In the genomic region with DNA sequence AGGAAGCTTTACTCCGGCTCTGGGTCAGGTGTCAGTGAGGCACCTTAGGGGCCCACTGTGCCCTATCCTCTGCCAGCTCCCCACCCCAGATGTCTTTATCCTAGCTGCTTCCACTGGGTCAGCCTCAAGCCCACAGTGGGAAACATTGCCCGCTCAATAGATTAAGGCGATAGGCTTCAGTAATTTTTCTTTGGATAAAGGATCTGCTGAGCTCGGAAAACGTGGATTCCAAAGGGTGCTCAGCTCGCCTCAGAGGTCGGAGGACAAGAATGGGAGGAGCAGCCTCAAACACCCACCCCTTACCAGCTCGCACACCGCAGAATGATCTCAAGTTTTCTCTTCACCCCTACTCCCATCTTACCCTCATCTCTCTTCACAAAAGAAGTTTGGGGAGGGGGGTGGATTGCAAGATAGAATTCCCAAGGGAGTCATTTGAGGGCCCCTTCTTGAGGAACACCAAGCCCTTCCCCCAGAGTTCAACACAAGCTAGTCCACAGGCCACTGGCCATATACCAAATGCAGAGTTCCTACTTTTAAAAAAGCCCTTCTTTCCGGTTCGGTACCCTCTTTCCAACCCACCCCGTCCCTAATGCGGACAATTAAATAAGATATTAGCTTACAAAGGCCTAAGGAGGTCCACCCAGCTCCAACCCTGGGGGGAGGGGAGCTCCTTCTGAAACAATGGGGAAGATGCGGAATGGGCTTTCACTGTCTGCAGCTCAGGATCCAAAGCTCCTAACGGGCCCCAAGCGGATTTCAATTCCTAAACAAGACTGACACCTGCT, we compare ENCODE assay signal across 8 mouse cellular contexts. TPM values are rescaled to one million over a fixed set of nuclear protein-coding genes. Genes with fewer than 3 reads are reported as not detected.
DNase-seq lines count a peak whose midpoint lies in the region; ATAC-seq and TF ChIP-seq lines count a peak whose summit lies in the region.

No protein-coding gene starts in this region.

- TF ChIP-seq EP300 in heart, adult 2 months (IDR thresholded peaks at IDR 0.05; ENCODE audit: insufficient read depth, low read depth, low read length): no peak

- H3K4me2 ChIP-seq in forebrain, embryonic 15.5 days (replicated peaks): peak overlapping the region; percentile 57
- peak overlapping the region; percentile 93 for H3K4me2 ChIP-seq in kidney, embryonic 14.5 days (replicated peaks; ENCODE audit: low read depth, low read length)
- peak overlapping the region; percentile 82 for H3K4me2 ChIP-seq in midbrain, embryonic 12.5 days (replicated peaks)

- H3K27me3 ChIP-seq in heart, adult 2 months (ENCODE audit: control insufficient read depth, insufficient read depth, low read length): no peaks in the 10 kb centered on the region; the same call in 1 of the 2 replicates
- no peaks in the 10 kb centered on the region for H3K27me3 ChIP-seq in forebrain, embryonic 15.5 days
- H3K27me3 ChIP-seq in kidney, embryonic 14.5 days (ENCODE audit: control insufficient read depth, insufficient read depth, low read length): no peaks in the 10 kb centered on the region
- no peaks in the 10 kb centered on the region for H3K27me3 ChIP-seq in midbrain, embryonic 12.5 days

- H3K9me3 ChIP-seq in forebrain, embryonic 15.5 days: no peaks in the 10 kb centered on the region
- H3K9me3 ChIP-seq in kidney, embryonic 14.5 days (ENCODE audit: control insufficient read depth, low read length): peaks cover 10% of the 10 kb centered on the region; the same call in 1 of the 2 replicates
- no peaks in the 10 kb centered on the region for H3K9me3 ChIP-seq in midbrain, embryonic 12.5 days

- TF ChIP-seq POLR2A in heart, adult 2 months (IDR thresholded peaks at IDR 0.05; ENCODE audit: insufficient read depth, low read depth, low read length): no peak

- H3K36me3 ChIP-seq in heart, adult 2 months (ENCODE audit: control insufficient read depth, insufficient read depth, low read length): no peaks in the 10 kb centered on the region
- peaks cover 28% of the 10 kb centered on the region for H3K36me3 ChIP-seq in forebrain, embryonic 15.5 days
- peaks cover 33% of the 10 kb centered on the region for H3K36me3 ChIP-seq in kidney, embryonic 14.5 days (ENCODE audit: control insufficient read depth, insufficient read depth, low read length)
- H3K36me3 ChIP-seq in midbrain, embryonic 12.5 days: peaks cover 43% of the 10 kb centered on the region

- H3K27ac ChIP-seq in heart, adult 2 months: no peak overlapping the region
- no peak overlapping the region for H3K27ac ChIP-seq in brown adipose tissue, adult 24 weeks (replicated peaks; ENCODE audit: low read depth, low read length)
- H3K27ac ChIP-seq in forebrain, embryonic 15.5 days (replicated peaks): peak overlapping the region; percentile 95
- peak overlapping the region; percentile 93 for H3K27ac ChIP-seq in kidney, embryonic 14.5 days (ENCODE audit: low read depth, low read length)
- H3K27ac ChIP-seq in midbrain, embryonic 12.5 days (replicated peaks): peak overlapping the region; percentile 95

- peak overlapping the region; percentile 45 for H3K9ac ChIP-seq in heart, adult 2 months (ENCODE audit: low read depth, low read length)
- H3K9ac ChIP-seq in forebrain, embryonic 15.5 days (replicated peaks): peak overlapping the region; percentile 89
- H3K9ac ChIP-seq in kidney, embryonic 14.5 days (ENCODE audit: low read depth, low read length): peak overlapping the region; percentile 80
- peak overlapping the region; percentile 96 for H3K9ac ChIP-seq in midbrain, embryonic 12.5 days (replicated peaks)

- H3K4me3 ChIP-seq in heart, adult 2 months: peak overlapping the region; percentile 77
- peak overlapping the region; percentile 86 for H3K4me3 ChIP-seq in brown adipose tissue, adult 24 weeks (ENCODE audit: insufficient read depth, low read depth, low read length)
- peak overlapping the region; percentile 95 for H3K4me3 ChIP-seq in forebrain, embryonic 15.5 days
- peak overlapping the region; percentile 68 for H3K4me3 ChIP-seq in kidney, embryonic 14.5 days (ENCODE audit: low read length)
- H3K4me3 ChIP-seq in midbrain, embryonic 12.5 days: peak overlapping the region; percentile 79

- DNase-seq in heart, adult 2 months: peak in 1 of 2 experiments; percentile 14
- no peak for DNase-seq in heart, postnatal 25 days (ENCODE audit: low spot score)
- no peak for DNase-seq in left cerebral cortex, adult 8-10 months (ENCODE audit: low spot score in 2 of 2)
- no peak for DNase-seq in natural killer cell, adult 2 months (ENCODE audit: low spot score in 2 of 2)

- intact Hi-C loops in heart, adult 2 months (cut with DNase I): no loop called here
- intact Hi-C loops in heart, postnatal 25 days (cut with DNase I): loop anchor here (2.0 kb wide), 1 partner anchor 20 kb away; no protein-coding TSS in a partner anchor

- 0 out of 2 replicates have a peak, but pooled peaks cover 2% of the 10 kb centered on the region for H3K79me2 ChIP-seq in heart, adult 2 months (replicated peaks; ENCODE audit: control insufficient read depth, insufficient read depth, low read length)

- peaks cover 1% of the 10 kb centered on the region; the same call in 1 of the 2 replicates for H3K4me1 ChIP-seq in heart, adult 2 months (ENCODE audit: control insufficient read depth, insufficient read depth, low read length)
- H3K4me1 ChIP-seq in brown adipose tissue, adult 24 weeks (ENCODE audit: control insufficient read depth, insufficient read depth, insufficient read length, low read length): no peaks in the 10 kb centered on the region
- peaks cover 54% of the 10 kb centered on the region for H3K4me1 ChIP-seq in forebrain, embryonic 15.5 days
- H3K4me1 ChIP-seq in kidney, embryonic 14.5 days (ENCODE audit: control insufficient read depth, insufficient read depth, low read length): peaks cover 16% of the 10 kb centered on the region; the same call in 1 of the 2 replicates
- H3K4me1 ChIP-seq in midbrain, embryonic 12.5 days: peaks cover 53% of the 10 kb centered on the region

- ATAC-seq in forebrain, embryonic 15.5 days (replicated peaks): peak; percentile 78
- ATAC-seq in kidney, embryonic 14.5 days (ENCODE audit: low FRiP score, low TSS enrichment): peak; percentile 90
- ATAC-seq in midbrain, embryonic 12.5 days (ENCODE audit: low FRiP score, low read depth): peak; percentile 83

- TF ChIP-seq CTCF in heart, adult 2 months (IDR thresholded peaks at IDR 0.05): no peak

- 22% methylated on average over 16 of the region's 16 CpGs for WGBS in heart, adult 2 months
- 3% methylated on average over 16 of the region's 16 CpGs for WGBS in forebrain, embryonic 15.5 days
- WGBS in kidney, embryonic 14.5 days: 5% methylated on average over 16 of the region's 16 CpGs
- 2% methylated on average over 16 of the region's 16 CpGs for WGBS in midbrain, embryonic 12.5 days

RNA-seq across cellular contexts. Expression of a gene that starts 11.7 kb away (rescaled TPM):
- total RNA-seq in heart, adult 2 months (2021): 10 to 100 TPM; 17.8 to 20.4 TPM
- 15.7 and 19.4 TPM in 2 replicates for polyA plus RNA-seq in heart, adult 2 months (2012; rRNA removed)
- 10 to 100 TPM; 14.3 to 17.8 TPM for total RNA-seq in heart, postnatal 25 days (2021)
- 10.4 and 17.8 TPM in 2 replicates for polyA plus RNA-seq in brown adipose tissue, adult 24 weeks (2012; ENCODE audit: insufficient read depth, insufficient read length, missing spikeins)
- 51.4 and 57.1 TPM in 2 replicates for polyA plus RNA-seq in forebrain, embryonic 15.5 days (2015; fragmentation: Nextera tagmentation; extraction: Ambion mirVana)
- polyA plus RNA-seq in kidney, embryonic 14.5 days (2014; fragmentation: Nextera tagmentation; extraction: Ambion mirVana): 40.3 and 53.7 TPM in 2 replicates
- polyA plus RNA-seq in midbrain, embryonic 12.5 days (2016; fragmentation: Nextera tagmentation; extraction: Ambion mirVana): 58.8 and 62.1 TPM in 2 replicates
- 10 to 100 TPM; 30.0 to 35.0 (median 32.4) TPM for total RNA-seq in left cerebral cortex, adult 8-10 months (2022)

RNA-seq across cellular contexts. Expression of a gene that starts 11.9 kb away (rescaled TPM):
- total RNA-seq in heart, adult 2 months (2021): 1 to 10 TPM in 1 of 2 experiments, under 1 TPM in 1; 0.98 to 2.0 TPM
- 1.6 and 2.3 TPM in 2 replicates for polyA plus RNA-seq in heart, adult 2 months (2012; rRNA removed)
- 1 to 10 TPM; 1.4 to 1.8 TPM for total RNA-seq in heart, postnatal 25 days (2021)
- 0.52 and 0.92 TPM in 2 replicates for polyA plus RNA-seq in brown adipose tissue, adult 24 weeks (2012; ENCODE audit: insufficient read depth, insufficient read length, missing spikeins)
- polyA plus RNA-seq in forebrain, embryonic 15.5 days (2015; fragmentation: Nextera tagmentation; extraction: Ambion mirVana): 29.6 and 31.7 TPM in 2 replicates
- polyA plus RNA-seq in kidney, embryonic 14.5 days (2014; fragmentation: Nextera tagmentation; extraction: Ambion mirVana): 20.4 and 46.2 TPM in 2 replicates
- 70.3 and 77.6 TPM in 2 replicates for polyA plus RNA-seq in midbrain, embryonic 12.5 days (2016; fragmentation: Nextera tagmentation; extraction: Ambion mirVana)
- total RNA-seq in left cerebral cortex, adult 8-10 months (2022): 10 to 100 TPM; 36.6 to 43.7 (median 40.9) TPM

RNA-seq across cellular contexts. Expression of a gene that starts 37.3 kb away (rescaled TPM):
- total RNA-seq in heart, adult 2 months (2021): 1 to 10 TPM; 4.8 to 5.2 TPM
- 6.9 and 10.1 TPM in 2 replicates for polyA plus RNA-seq in heart, adult 2 months (2012; rRNA removed)
- 1 to 10 TPM; 4.2 to 5.2 TPM for total RNA-seq in heart, postnatal 25 days (2021)
- 12.4 and 21.4 TPM in 2 replicates for polyA plus RNA-seq in brown adipose tissue, adult 24 weeks (2012; ENCODE audit: insufficient read depth, insufficient read length, missing spikeins)
- 44.4 and 44.8 TPM in 2 replicates for polyA plus RNA-seq in forebrain, embryonic 15.5 days (2015; fragmentation: Nextera tagmentation; extraction: Ambion mirVana)
- 20.6 and 22.6 TPM in 2 replicates for polyA plus RNA-seq in kidney, embryonic 14.5 days (2014; fragmentation: Nextera tagmentation; extraction: Ambion mirVana)
- polyA plus RNA-seq in midbrain, embryonic 12.5 days (2016; fragmentation: Nextera tagmentation; extraction: Ambion mirVana): 38.5 and 45.8 TPM in 2 replicates
- 10 to 100 TPM; 34.9 to 41.4 (median 38.6) TPM for total RNA-seq in left cerebral cortex, adult 8-10 months (2022)

RNA-seq across cellular contexts. Expression of a gene that starts 37.7 kb away (rescaled TPM):
- total RNA-seq in heart, adult 2 months (2021): 10 to 100 TPM; 32.8 to 37.5 TPM
- polyA plus RNA-seq in heart, adult 2 months (2012; rRNA removed): 23.3 and 41.1 TPM in 2 replicates
- 10 to 100 TPM; 33.0 to 37.6 TPM for total RNA-seq in heart, postnatal 25 days (2021)
- 10.3 and 13.9 TPM in 2 replicates for polyA plus RNA-seq in brown adipose tissue, adult 24 weeks (2012; ENCODE audit: insufficient read depth, insufficient read length, missing spikeins)
- 59.5 and 62.9 TPM in 2 replicates for polyA plus RNA-seq in forebrain, embryonic 15.5 days (2015; fragmentation: Nextera tagmentation; extraction: Ambion mirVana)
- 34.9 and 54.7 TPM in 2 replicates for polyA plus RNA-seq in kidney, embryonic 14.5 days (2014; fragmentation: Nextera tagmentation; extraction: Ambion mirVana)
- 53.0 and 54.2 TPM in 2 replicates for polyA plus RNA-seq in midbrain, embryonic 12.5 days (2016; fragmentation: Nextera tagmentation; extraction: Ambion mirVana)
- total RNA-seq in left cerebral cortex, adult 8-10 months (2022): 10 to 100 TPM; 57.5 to 72.6 (median 62.7) TPM

RNA-seq across cellular contexts. Expression of a gene that starts 39.6 kb away (rescaled TPM):
- total RNA-seq in heart, adult 2 months (2021): not detected
- not detected in 2 replicates for polyA plus RNA-seq in heart, adult 2 months (2012; rRNA removed)
- not detected for total RNA-seq in heart, postnatal 25 days (2021)
- not detected in 2 replicates for polyA plus RNA-seq in brown adipose tissue, adult 24 weeks (2012; ENCODE audit: insufficient read depth, insufficient read length, missing spikeins)
- not detected in 2 replicates for polyA plus RNA-seq in forebrain, embryonic 15.5 days (2015; fragmentation: Nextera tagmentation; extraction: Ambion mirVana)
- polyA plus RNA-seq in kidney, embryonic 14.5 days (2014; fragmentation: Nextera tagmentation; extraction: Ambion mirVana): not detected in 2 replicates
- polyA plus RNA-seq in midbrain, embryonic 12.5 days (2016; fragmentation: Nextera tagmentation; extraction: Ambion mirVana): not detected in 2 replicates
- not detected for total RNA-seq in left cerebral cortex, adult 8-10 months (2022)

Comparison
In these comparisons a context has a peak if more than half of its experiments do, and no peak if none do; other contexts are left out.
1. H3K27ac ChIP-seq: peak in forebrain, embryonic 15.5 days (single experiment), kidney, embryonic 14.5 days (single experiment) and midbrain, embryonic 12.5 days (single experiment); none in heart, adult 2 months (single experiment) and brown adipose tissue, adult 24 weeks (single experiment).
2. H3K9ac ChIP-seq: peak in every context shown above with its lines; median percentile 96 in midbrain, embryonic 12.5 days; 89 in forebrain, embryonic 15.5 days; 80 in kidney, embryonic 14.5 days; 45 in heart, adult 2 months.
3. Peak in every context shown above with its lines, with median percentiles within 50 percentile points of each other: H3K4me3 ChIP-seq, ATAC-seq and H3K4me2 ChIP-seq.